Mouse (Mus musculus): ENCODE measurements around the gene Bmp4.

GRCm38 (mm10) chr14:46385701-46386477 lies 4.6 kb downstream of the Bmp4 start:
- TF ChIP-seq CTCF (IDR thresholded peaks at IDR 0.05; ENCODE audit: insufficient read depth, low read length): no peak
- no peak for TF ChIP-seq POLR2A (IDR thresholded peaks at IDR 0.05; ENCODE audit: borderline replicate concordance, extremely low read depth, low read depth, low read length)

All from lung, adult 2 months (tissue).